Mouse (Mus musculus) midbrain, embryonic 15.5 days (tissue): ENCODE results near the gene Rbms3. TPM values are rescaled to one million over a fixed set of nuclear protein-coding genes. Genes with fewer than 3 reads are reported as not detected.

ENCODE experiments used
- ATAC-seq: fragments of 200-750 bp; cut with Nextera tagmentation; replicated peaks from 2 replicates; pipeline ENCODE4 v1.8.0; 2017; ENCODE audit warnings: moderate TSS enrichment
- H3K27ac ChIP-seq: fragments of 300-500 bp; sonication (generic); 2 replicates; pipeline ENCODE4 v1.5.1; 2015; ENCODE audit warnings: mild to moderate bottlenecking, inconsistent platforms
- H3K27me3 ChIP-seq: fragments of 300-500 bp; sonication (generic); replicated peaks from 2 replicates; pipeline ENCODE4 v1.6.1; 2015; ENCODE audit warnings: inconsistent platforms
- H3K36me3 ChIP-seq: fragments of 300-500 bp; sonication (generic); replicated peaks from 2 replicates; pipeline ENCODE4 v1.6.1; 2015; ENCODE audit warnings: inconsistent platforms
- H3K4me1 ChIP-seq: fragments of 300-500 bp; sonication (generic); 2 replicates; pipeline ENCODE4 v1.6.1; 2015; ENCODE audit warnings: inconsistent platforms
- H3K4me2 ChIP-seq: fragments of 300-500 bp; sonication (generic); 2 replicates; pipeline ENCODE4 v1.6.1; 2015; ENCODE audit warnings: inconsistent platforms, mild to moderate bottlenecking, moderate library complexity
- H3K4me3 ChIP-seq: fragments of 300-500 bp; sonication (generic); 2 replicates; pipeline ENCODE4 v1.5.1; 2015; ENCODE audit warnings: mild to moderate bottlenecking, inconsistent platforms
- H3K9ac ChIP-seq: fragments of 300-500 bp; sonication (generic); 2 replicates; pipeline ENCODE4 v1.6.1; 2015; ENCODE audit warnings: mild to moderate bottlenecking, inconsistent platforms
- H3K9me3 ChIP-seq: fragments of 300-500 bp; sonication (generic); 2 replicates; pipeline ENCODE4 v1.6.1; 2016; ENCODE audit warnings: inconsistent platforms
- WGBS: fragments of 180-500 bp; shearing (Covaris S2); methylation state at CpG from one replicate; pipeline ENCODE4 v1.1.7; 2015; ENCODE audit warnings: mixed read lengths; 5-methylcytosine and 5-hydroxymethylcytosine counted together
- polyA plus RNA-seq: library from polyadenylated mRNA; unstranded; fragments of >200 nt; fragmentation: Nextera tagmentation; extraction: Ambion mirVana; gene quantifications from 2 replicates; pipeline ENCODE4 v1.2.1, GENCODE M21; 2015

Rbms3 gene
- polyA plus RNA-seq, 1 experiment from 2014 or later, result 51.9 TPM

- H3K4me1 ChIP-seq, result no peaks in the 10 kb centered on the region
- no peak overlapping the region for H3K9ac ChIP-seq
- H3K27ac ChIP-seq, result no peak overlapping the region
- no peaks in the 10 kb centered on the region for H3K36me3 ChIP-seq
- H3K4me3 ChIP-seq, result no peak overlapping the region
- WGBS, result 77% methylated on average over 15 of the region's 15 CpGs
- ATAC-seq, result no peak
- H3K9me3 ChIP-seq, result no peaks in the 10 kb centered on the region
- H3K27me3 ChIP-seq, result no peaks in the 10 kb centered on the region
- no peak overlapping the region for H3K4me2 ChIP-seq
Observed at GRCm38 (mm10) chr9:117291066-117291850, 338.5 kb downstream of the Rbms3 start.

GRCm38 (mm10) chr9:117274846-117275245, 354.9 kb downstream of the Rbms3 start:
- Histone ChIP-seq H3K27ac (no peak overlapping the region), H3K9me3 (no peaks in the 10 kb centered on the region), H3K9ac (no peak overlapping the region), H3K4me3 (no peak overlapping the region), H3K27me3 (no peaks in the 10 kb centered on the region), H3K4me1 (no peaks in the 10 kb centered on the region), H3K4me2 (no peak overlapping the region), H3K36me3 (no peaks in the 10 kb centered on the region)
- 74% methylated on average over 12 of the region's 12 CpGs for whole genome bisulfite sequencing
- no peak for ATAC-seq

GRCm38 (mm10) chr9:117259614-117260013, 370.1 kb downstream of the Rbms3 start:
- Histone ChIP-seq H3K4me2 (no peak overlapping the region), H3K4me3 (no peak overlapping the region), H3K36me3 (no peaks in the 10 kb centered on the region), H3K27ac (no peak overlapping the region), H3K9ac (no peak overlapping the region), H3K4me1 (no peaks in the 10 kb centered on the region), H3K27me3 (no peaks in the 10 kb centered on the region), H3K9me3 (no peaks in the 10 kb centered on the region)
- ATAC-seq, result no peak
- WGBS, result 92% methylated on average over 5 of the region's 5 CpGs

- 33% methylated on average over 11 of the region's 11 CpGs for WGBS
- Histone ChIP-seq H3K4me3 (peak overlapping the region; percentile 52), H3K9ac (0 out of 2 replicates have a peak overlapping the region, but pooled peaks have one; percentile 19), H3K4me1 (peaks cover 34% of the 10 kb centered on the region), H3K27ac (peak overlapping the region; percentile 67), H3K27me3 (no peaks in the 10 kb centered on the region), H3K9me3 (no peaks in the 10 kb centered on the region), H3K36me3 (no peaks in the 10 kb centered on the region), H3K4me2 (peak overlapping the region; percentile 78)
- ATAC-seq, result no peak
Observed at GRCm38 (mm10) chr9:117253361-117253760, 376.4 kb downstream of the Rbms3 start.

- peaks cover 34% of the 10 kb centered on the region for H3K4me1 ChIP-seq
- 2% methylated on average over 10 of the region's 10 CpGs for WGBS
Observed at GRCm38 (mm10) chr9:117252411-117252861, 377.3 kb downstream of the Rbms3 start.

GRCm38 (mm10) chr9:117251521-117252368, 378.0 kb downstream of the Rbms3 start:
- Histone ChIP-seq H3K27ac (peak overlapping the region; percentile 80), H3K9me3 (no peaks in the 10 kb centered on the region), H3K27me3 (no peaks in the 10 kb centered on the region), H3K4me2 (peak overlapping the region; percentile 78), H3K4me1 (peaks cover 34% of the 10 kb centered on the region), H3K36me3 (no peaks in the 10 kb centered on the region), H3K4me3 (peak overlapping the region; percentile 52), H3K9ac (peak overlapping the region; percentile 58)
- under 1% methylated on average over 29 of the region's 29 CpGs for WGBS
- peak; percentile 73 for ATAC-seq

More at GRCm38 (mm10) chr9:117252411-117252861, 377.3 kb downstream of the Rbms3 start:
- Histone ChIP-seq H3K27ac (peak overlapping the region; percentile 80), H3K9me3 (no peaks in the 10 kb centered on the region), H3K36me3 (no peaks in the 10 kb centered on the region), H3K4me2 (peak overlapping the region; percentile 78), H3K27me3 (no peaks in the 10 kb centered on the region), H3K4me3 (peak overlapping the region; percentile 52), H3K9ac (peak overlapping the region; percentile 58)
- peak; percentile 72 for ATAC-seq

GRCm38 (mm10) chr9:117250831-117251165, 378.9 kb downstream of the Rbms3 start:
- Histone ChIP-seq H3K4me1 (peaks cover 34% of the 10 kb centered on the region), H3K27me3 (no peaks in the 10 kb centered on the region), H3K4me2 (peak overlapping the region; percentile 78), H3K4me3 (peak overlapping the region; percentile 52), H3K27ac (no peak overlapping the region), H3K9ac (peak overlapping the region; percentile 58), H3K9me3 (no peaks in the 10 kb centered on the region), H3K36me3 (no peaks in the 10 kb centered on the region)
- ATAC-seq, result 0 out of 2 replicates have a peak, but pooled peaks have one; percentile 38
- 9% methylated on average over 2 of the region's 2 CpGs for WGBS

- peak overlapping the region; percentile 58; the same call in 1 of the 2 replicates for H3K9ac ChIP-seq
- no peak; the same call in 1 of the 2 replicates for ATAC-seq
- H3K4me2 ChIP-seq, result peak overlapping the region; percentile 78
- peak overlapping the region; percentile 52 for H3K4me3 ChIP-seq
- H3K9me3 ChIP-seq, result no peaks in the 10 kb centered on the region
- no peaks in the 10 kb centered on the region for H3K27me3 ChIP-seq
- peaks cover 34% of the 10 kb centered on the region for H3K4me1 ChIP-seq
- no peak overlapping the region for H3K27ac ChIP-seq
- H3K36me3 ChIP-seq, result no peaks in the 10 kb centered on the region
- WGBS, result 31% methylated on average over 13 of the region's 13 CpGs
Observed at GRCm38 (mm10) chr9:117250036-117250830, 379.5 kb downstream of the Rbms3 start.

- Histone ChIP-seq H3K27me3 (no peaks in the 10 kb centered on the region), H3K36me3 (no peaks in the 10 kb centered on the region), H3K4me3 (no peak overlapping the region), H3K9me3 (no peaks in the 10 kb centered on the region), H3K4me1 (peaks cover 24% of the 10 kb centered on the region), H3K9ac (no peak overlapping the region), H3K27ac (no peak overlapping the region), H3K4me2 (peak overlapping the region; percentile 1)
- 37% methylated on average over 5 of the region's 5 CpGs for WGBS
- no peak for ATAC-seq
Observed at GRCm38 (mm10) chr9:117247311-117247980, 382.3 kb downstream of the Rbms3 start.

GRCm38 (mm10) chr9:117246173-117246572, 383.5 kb downstream of the Rbms3 start:
- Histone ChIP-seq H3K9me3 (no peaks in the 10 kb centered on the region), H3K27ac (no peak overlapping the region), H3K36me3 (no peaks in the 10 kb centered on the region), H3K27me3 (no peaks in the 10 kb centered on the region), H3K4me2 (no peak overlapping the region), H3K4me1 (peaks cover 21% of the 10 kb centered on the region), H3K4me3 (no peak overlapping the region), H3K9ac (no peak overlapping the region)
- 86% methylated on average over 12 of the region's 12 CpGs for WGBS
- ATAC-seq, result no peak

- no peak overlapping the region for H3K27ac ChIP-seq
- ATAC-seq, result no peak
- H3K4me1 ChIP-seq, result no peaks in the 10 kb centered on the region
- WGBS, result 94% methylated on average over 7 of the region's 7 CpGs
- no peaks in the 10 kb centered on the region for H3K9me3 ChIP-seq
- no peak overlapping the region for H3K4me3 ChIP-seq
- H3K36me3 ChIP-seq, result no peaks in the 10 kb centered on the region
- no peak overlapping the region for H3K9ac ChIP-seq
- H3K4me2 ChIP-seq, result no peak overlapping the region
- no peaks in the 10 kb centered on the region for H3K27me3 ChIP-seq
Observed at GRCm38 (mm10) chr9:117243365-117243764, 386.3 kb downstream of the Rbms3 start.
